Mouse (Mus musculus): ENCODE results near the gene Ctbs.

- no peak for TF ChIP-seq POLR2A (IDR thresholded peaks at IDR 0.05; ENCODE audit: insufficient read depth, low read depth, low read length)
- TF ChIP-seq CTCF (IDR thresholded peaks at IDR 0.05; ENCODE audit: insufficient read depth, low read depth, low read length) = no peak
These were observed 1.2 kb upstream of the Ctbs start for GRCm38 (mm10) chr3:146448372-146448771.

Data from olfactory bulb, adult 2 months (tissue).